Mouse (Mus musculus): ENCODE measurements around the gene Gm49321.

The Gm49321 gene

DNA sequence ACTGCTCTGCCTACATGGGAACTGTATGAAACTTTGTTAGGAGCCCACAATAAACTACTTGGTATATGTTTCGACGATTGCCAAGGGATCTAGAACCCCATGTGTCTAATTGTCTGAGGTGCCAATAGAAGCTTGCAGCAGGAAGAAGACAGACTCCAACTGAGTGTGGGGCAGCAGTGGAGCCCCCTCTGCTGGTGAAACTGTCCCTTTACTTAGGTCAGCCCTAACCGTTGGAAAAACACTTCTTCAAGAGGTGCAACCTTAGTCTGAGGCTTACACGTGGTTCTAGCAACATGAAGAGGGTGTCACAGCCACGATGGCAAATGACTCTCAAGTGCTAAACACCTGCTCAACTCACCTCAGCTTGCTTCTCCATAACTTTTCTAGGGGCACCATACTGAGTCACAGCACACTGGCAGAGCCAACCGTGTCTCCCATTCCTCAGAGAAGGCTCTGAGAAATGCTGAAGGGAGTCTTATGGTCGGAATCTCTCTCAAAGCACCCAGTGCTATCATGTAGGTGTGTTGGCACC is 77.4 kb downstream of the Gm49321 start:
- DNase-seq, result peak; percentile 32

DNA sequence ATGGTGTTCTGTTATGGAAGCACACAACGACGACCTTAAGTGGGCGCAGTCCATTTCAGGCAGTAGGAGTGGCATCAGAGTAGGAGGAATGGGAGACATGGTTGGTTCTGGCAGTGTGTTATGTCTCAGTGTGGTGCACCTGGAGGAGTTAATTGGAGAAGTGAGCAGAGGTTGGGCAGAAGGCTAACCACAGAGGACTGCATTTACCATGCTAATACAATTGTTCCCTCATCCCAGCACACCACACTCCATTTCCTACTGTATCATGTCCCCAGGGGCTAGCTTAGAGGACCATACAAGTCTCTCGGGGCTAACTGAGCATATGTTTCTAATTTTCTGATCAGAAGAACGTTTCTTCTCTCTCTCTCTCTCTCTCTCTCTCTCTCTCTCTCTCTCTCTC is 78.0 kb downstream of the Gm49321 start:
- DNase-seq, result no peak
